Mouse (Mus musculus): ENCODE data around the gene Mmp9. TPM values are rescaled to one million over a fixed set of nuclear protein-coding genes. Genes with fewer than 3 reads are reported as not detected.

The Mmp9 gene
- polyA plus RNA-seq (2012; ENCODE audit: insufficient read depth, low replicate concordance): 2.4 TPM in 1 of 2 replicates, not detected in the other

- TF ChIP-seq FLI1 (IDR thresholded peaks at IDR 0.05; ENCODE audit: low read length): no peak
- TF ChIP-seq GATA1 (IDR thresholded peaks at IDR 0.05; ENCODE audit: borderline replicate concordance, low read length): no peak
- Histone ChIP-seq H3K9me3 (no peaks in the 10 kb centered on the region), H3K4me1 (peaks cover 61% of the 10 kb centered on the region), H3K4me3 (replicated peaks) (peak within 1 kb of the TSS; percentile 7), H3K27me3 (replicated peaks) (peaks cover 93% of the 10 kb centered on the region), H3K36me3 (replicated peaks; ENCODE audit: low read length) (no peaks in the 10 kb centered on the region)
These were observed at the start of gene Mmp9 for GRCm38 (mm10) chr2:164940140-164940830. TSS of gene Mmp9 (plus strand) at chr2:164940780.

- H3K36me3 ChIP-seq (replicated peaks; ENCODE audit: low read length): peaks cover 100% of the 10 kb centered on the region
- TF ChIP-seq FLI1 (IDR thresholded peaks at IDR 0.05; ENCODE audit: low read length) (no peak), GATA1 (IDR thresholded peaks at IDR 0.05; ENCODE audit: borderline replicate concordance, low read length) (no peak)
- peaks cover 52% of the 10 kb centered on the region for H3K4me1 ChIP-seq
- no peaks in the 10 kb centered on the region for H3K9me3 ChIP-seq
- no peaks in the 10 kb centered on the region for H3K27me3 ChIP-seq (replicated peaks)
- no peak overlapping the region for H3K4me3 ChIP-seq (replicated peaks)
These were observed 49.3 kb upstream of the Mmp9 start for GRCm38 (mm10) chr2:164891056-164891834.

GRCm38 (mm10) chr2:164891908-164892695 lies 48.5 kb upstream of the Mmp9 start:
- H3K4me1 ChIP-seq: peaks cover 52% of the 10 kb centered on the region
- H3K27me3 ChIP-seq (replicated peaks): no peaks in the 10 kb centered on the region
- H3K36me3 ChIP-seq (replicated peaks; ENCODE audit: low read length): peaks cover 100% of the 10 kb centered on the region
- TF ChIP-seq GATA1 (IDR thresholded peaks at IDR 0.05; ENCODE audit: borderline replicate concordance, low read length) (no peak), FLI1 (IDR thresholded peaks at IDR 0.05; ENCODE audit: low read length) (no peak)
- no peaks in the 10 kb centered on the region for H3K9me3 ChIP-seq
- no peak overlapping the region for H3K4me3 ChIP-seq (replicated peaks)

GRCm38 (mm10) chr2:164892696-164893216 lies 47.8 kb upstream of the Mmp9 start:
- peaks cover 100% of the 10 kb centered on the region for H3K36me3 ChIP-seq (replicated peaks; ENCODE audit: low read length)
- peaks cover 52% of the 10 kb centered on the region for H3K4me1 ChIP-seq
- no peaks in the 10 kb centered on the region for H3K9me3 ChIP-seq
- no peak overlapping the region for H3K4me3 ChIP-seq (replicated peaks)
- no peaks in the 10 kb centered on the region for H3K27me3 ChIP-seq (replicated peaks)
- TF ChIP-seq FLI1 (IDR thresholded peaks at IDR 0.05; ENCODE audit: low read length): no peak
- no peak for TF ChIP-seq GATA1 (IDR thresholded peaks at IDR 0.05; ENCODE audit: borderline replicate concordance, low read length)

GRCm38 (mm10) chr2:164894048-164894447 lies 46.5 kb upstream of the Mmp9 start:
- no peaks in the 10 kb centered on the region for H3K27me3 ChIP-seq (replicated peaks)
- no peak for TF ChIP-seq GATA1 (IDR thresholded peaks at IDR 0.05; ENCODE audit: borderline replicate concordance, low read length)
- TF ChIP-seq FLI1 (IDR thresholded peaks at IDR 0.05; ENCODE audit: low read length): no peak
- H3K36me3 ChIP-seq (replicated peaks; ENCODE audit: low read length): peaks cover 100% of the 10 kb centered on the region
- peaks cover 51% of the 10 kb centered on the region for H3K4me1 ChIP-seq
- H3K4me3 ChIP-seq (replicated peaks): no peak overlapping the region
- H3K9me3 ChIP-seq: no peaks in the 10 kb centered on the region

- Histone ChIP-seq H3K4me1 (peaks cover 51% of the 10 kb centered on the region), H3K4me3 (replicated peaks) (peak overlapping the region; percentile 24), H3K9me3 (no peaks in the 10 kb centered on the region), H3K36me3 (replicated peaks; ENCODE audit: low read length) (peaks cover 100% of the 10 kb centered on the region), H3K27me3 (replicated peaks) (no peaks in the 10 kb centered on the region)
- TF ChIP-seq FLI1 (IDR thresholded peaks at IDR 0.05; ENCODE audit: low read length): no peak
- TF ChIP-seq GATA1 (IDR thresholded peaks at IDR 0.05; ENCODE audit: borderline replicate concordance, low read length): no peak
These were observed 45.9 kb upstream of the Mmp9 start for GRCm38 (mm10) chr2:164894644-164895043.

GRCm38 (mm10) chr2:164895885-164896284 lies 44.7 kb upstream of the Mmp9 start:
- Histone ChIP-seq H3K9me3 (no peaks in the 10 kb centered on the region), H3K36me3 (replicated peaks; ENCODE audit: low read length) (peaks cover 100% of the 10 kb centered on the region), H3K4me3 (replicated peaks) (no peak overlapping the region), H3K4me1 (peaks cover 46% of the 10 kb centered on the region), H3K27me3 (replicated peaks) (no peaks in the 10 kb centered on the region)
- TF ChIP-seq GATA1 (IDR thresholded peaks at IDR 0.05; ENCODE audit: borderline replicate concordance, low read length) (no peak), FLI1 (IDR thresholded peaks at IDR 0.05; ENCODE audit: low read length) (no peak)

GRCm38 (mm10) chr2:164898008-164898407 lies 42.6 kb upstream of the Mmp9 start:
- Histone ChIP-seq H3K36me3 (replicated peaks; ENCODE audit: low read length) (peaks cover 100% of the 10 kb centered on the region), H3K4me3 (replicated peaks) (no peak overlapping the region), H3K4me1 (peaks cover 41% of the 10 kb centered on the region), H3K27me3 (replicated peaks) (no peaks in the 10 kb centered on the region), H3K9me3 (no peaks in the 10 kb centered on the region)
- no peak for TF ChIP-seq GATA1 (IDR thresholded peaks at IDR 0.05; ENCODE audit: borderline replicate concordance, low read length)
- no peak for TF ChIP-seq FLI1 (IDR thresholded peaks at IDR 0.05; ENCODE audit: low read length)

- H3K36me3 ChIP-seq (replicated peaks; ENCODE audit: low read length): peaks cover 100% of the 10 kb centered on the region
- H3K4me1 ChIP-seq: peaks cover 31% of the 10 kb centered on the region
- no peaks in the 10 kb centered on the region for H3K9me3 ChIP-seq
- TF ChIP-seq FLI1 (IDR thresholded peaks at IDR 0.05; ENCODE audit: low read length): no peak
- no peak for TF ChIP-seq GATA1 (IDR thresholded peaks at IDR 0.05; ENCODE audit: borderline replicate concordance, low read length)
- H3K4me3 ChIP-seq (replicated peaks): no peak overlapping the region
- H3K27me3 ChIP-seq (replicated peaks): no peaks in the 10 kb centered on the region
These were observed 41.5 kb upstream of the Mmp9 start for GRCm38 (mm10) chr2:164899034-164899433.
